Mouse (Mus musculus): ENCODE data around the gene Gpr85. TPM values are rescaled to one million over a fixed set of nuclear protein-coding genes. Genes with fewer than 3 reads are reported as not detected.

Gene Gpr85
- 5.9 and 6.2 TPM in 2 replicates for polyA plus RNA-seq (2014; fragmentation: Nextera tagmentation; extraction: Ambion mirVana)

GRCm38 (mm10) chr6:13839345-13840054, at the start of gene Gpr85:
TSS of gene Gpr85 (minus strand) at chr6:13839942.
- Histone ChIP-seq H3K9ac (ENCODE audit: low read length) (peak within 1 kb of the TSS; percentile 85), H3K4me1 (ENCODE audit: control insufficient read depth in 2 of 2, insufficient read depth in 2 of 2, low read length in 2 of 2) (peaks cover 0 to 4% of the 10 kb centered on the region in 2 experiments; a peak in 1 of 4 replicates), H3K9me3 (ENCODE audit: control insufficient read depth, low read length) (no peaks in the 10 kb centered on the region), H3K27ac (replicated peaks in 1 of 2; ENCODE audit: control insufficient read depth in 1 of 2, insufficient read depth in 1 of 2, low read depth in 2 of 2, low read length in 2 of 2) (peak within 1 kb of the TSS; percentile 81 to 84), H3K4me2 (ENCODE audit: low read length) (peak within 1 kb of the TSS; percentile 86), H3K27me3 (ENCODE audit: control insufficient read depth, insufficient read depth, low read length) (no peaks in the 10 kb centered on the region), H3K36me3 (ENCODE audit: control insufficient read depth, insufficient read depth, low read length) (no peaks in the 10 kb centered on the region), H3K4me3 (ENCODE audit: control insufficient read depth in 1 of 2, insufficient read depth in 1 of 2, low read depth in 1 of 2, low read length in 2 of 2) (peak within 1 kb of the TSS; percentile 63 to 70)
- no peak for ATAC-seq (ENCODE audit: insufficient number of reproducible peaks, insufficient read depth, low FRiP score, low read depth)
- 41% methylated on average over 18 of the region's 18 CpGs for WGBS

DNA sequence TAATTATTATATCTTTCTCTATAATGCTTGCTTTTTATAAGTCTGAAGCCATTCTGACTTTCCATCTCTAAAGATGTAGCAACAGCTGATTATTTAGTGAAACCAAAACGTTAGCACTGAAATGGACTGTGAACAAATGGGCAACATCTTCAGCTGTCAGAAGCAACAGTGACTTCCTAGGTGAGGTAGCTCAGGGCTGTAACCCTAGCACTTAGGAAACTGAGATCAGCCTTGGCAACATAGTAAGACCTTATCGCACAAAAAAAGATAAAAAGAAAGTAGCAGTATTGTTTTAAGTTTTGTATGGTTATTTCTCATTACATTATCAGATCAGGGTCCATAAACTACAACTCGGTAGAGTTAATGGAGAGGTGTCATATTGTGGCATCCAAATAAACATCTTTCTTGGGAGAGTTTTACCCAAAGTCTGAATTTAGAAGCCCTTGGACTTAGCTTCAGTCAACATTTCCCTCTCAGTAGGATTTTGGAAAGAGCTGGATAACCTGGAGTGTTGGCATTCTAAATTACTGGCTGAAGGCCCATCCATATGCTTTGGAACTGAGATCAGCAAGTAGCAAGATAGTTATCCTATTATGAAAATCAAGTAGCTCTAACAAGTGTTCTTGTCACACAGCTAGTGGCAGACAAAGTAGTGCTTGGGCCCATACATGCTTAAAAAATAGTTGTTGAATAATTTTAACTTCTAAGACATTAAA, 45.3 kb upstream of the Gpr85 start:
- WGBS = 71% methylated on average over 3 of the region's 3 CpGs

DNA sequence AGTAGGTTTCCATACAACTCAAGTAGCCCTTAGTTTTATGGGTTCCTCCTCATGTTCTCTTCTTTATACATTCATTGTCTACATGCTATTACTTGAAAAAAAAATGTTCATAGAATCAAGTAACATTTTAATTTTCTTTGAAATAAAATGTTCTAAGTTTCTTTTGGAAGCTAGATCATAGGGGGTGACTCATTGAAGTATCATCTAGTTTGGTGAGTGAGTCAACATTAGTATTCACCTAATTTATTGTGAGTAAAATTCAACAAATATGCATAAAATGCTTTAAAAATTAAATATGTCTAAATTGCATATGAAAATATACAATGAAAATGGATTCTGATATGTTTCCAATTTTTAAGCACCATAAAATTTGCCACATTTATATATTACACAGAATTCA, 43.2 kb upstream of the Gpr85 start:
- Histone ChIP-seq H3K4me1 (ENCODE audit: control insufficient read depth in 2 of 2, insufficient read depth in 2 of 2, low read length in 2 of 2) (no peaks in the 10 kb centered on the region), H3K27ac (replicated peaks in 1 of 2; ENCODE audit: control insufficient read depth in 1 of 2, insufficient read depth in 1 of 2, low read depth in 2 of 2, low read length in 2 of 2) (no peak overlapping the region), H3K4me3 (ENCODE audit: control insufficient read depth in 1 of 2, insufficient read depth in 1 of 2, low read depth in 1 of 2, low read length in 2 of 2) (no peak overlapping the region), H3K4me2 (ENCODE audit: low read length) (no peak overlapping the region), H3K9me3 (ENCODE audit: control insufficient read depth, low read length) (no peaks in the 10 kb centered on the region), H3K36me3 (ENCODE audit: control insufficient read depth, insufficient read depth, low read length) (no peaks in the 10 kb centered on the region), H3K9ac (ENCODE audit: low read length) (no peak overlapping the region), H3K27me3 (ENCODE audit: control insufficient read depth, insufficient read depth, low read length) (no peaks in the 10 kb centered on the region)
- ATAC-seq (ENCODE audit: insufficient number of reproducible peaks, insufficient read depth, low FRiP score, low read depth) = no peak

More for the DNA sequence above, 45.3 kb upstream of the Gpr85 start:
- no peak overlapping the region for H3K27ac ChIP-seq (replicated peaks in 1 of 2; ENCODE audit: control insufficient read depth in 1 of 2, insufficient read depth in 1 of 2, low read depth in 2 of 2, low read length in 2 of 2)
- no peak overlapping the region for H3K4me2 ChIP-seq (ENCODE audit: low read length)
- no peak overlapping the region for H3K9ac ChIP-seq (ENCODE audit: low read length)
- H3K27me3 ChIP-seq (ENCODE audit: control insufficient read depth, insufficient read depth, low read length) = no peaks in the 10 kb centered on the region
- H3K4me3 ChIP-seq (ENCODE audit: control insufficient read depth in 1 of 2, insufficient read depth in 1 of 2, low read depth in 1 of 2, low read length in 2 of 2) = no peak overlapping the region
- no peaks in the 10 kb centered on the region for H3K36me3 ChIP-seq (ENCODE audit: control insufficient read depth, insufficient read depth, low read length)
- no peak for ATAC-seq (ENCODE audit: insufficient number of reproducible peaks, insufficient read depth, low FRiP score, low read depth)
- H3K4me1 ChIP-seq (ENCODE audit: control insufficient read depth in 2 of 2, insufficient read depth in 2 of 2, low read length in 2 of 2) = no peaks in the 10 kb centered on the region
- no peaks in the 10 kb centered on the region for H3K9me3 ChIP-seq (ENCODE audit: control insufficient read depth, low read length)

DNA sequence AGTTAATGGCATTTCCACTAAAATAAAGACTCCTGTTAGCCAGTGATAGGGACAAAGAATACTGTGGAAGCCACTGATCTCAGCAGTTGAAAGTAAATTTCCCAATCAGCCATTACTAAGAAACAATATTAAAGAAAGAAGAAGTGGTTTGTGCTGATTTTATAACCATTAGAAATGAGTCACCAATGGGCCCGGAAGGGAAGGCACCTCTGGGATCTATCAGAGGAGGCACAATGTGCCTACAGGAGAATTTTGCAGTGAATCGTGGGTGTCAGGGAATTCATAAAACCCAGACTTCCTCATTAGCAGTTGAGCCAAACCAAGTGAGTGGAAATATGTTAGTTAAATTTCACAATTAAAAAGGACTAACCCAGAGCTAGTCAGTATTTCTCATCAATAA, 34.2 kb upstream of the Gpr85 start:
- H3K9ac ChIP-seq (ENCODE audit: low read length) = no peak overlapping the region
- WGBS = 86% methylated on average over 2 of the region's 2 CpGs
- no peaks in the 10 kb centered on the region for H3K27me3 ChIP-seq (ENCODE audit: control insufficient read depth, insufficient read depth, low read length)
- peaks cover 4 to 10% of the 10 kb centered on the region in 2 experiments; a peak in 2 of 4 replicates for H3K4me1 ChIP-seq (ENCODE audit: control insufficient read depth in 2 of 2, insufficient read depth in 2 of 2, low read length in 2 of 2)
- ATAC-seq (ENCODE audit: insufficient number of reproducible peaks, insufficient read depth, low FRiP score, low read depth) = no peak
- no peaks in the 10 kb centered on the region for H3K9me3 ChIP-seq (ENCODE audit: control insufficient read depth, low read length)
- no peak overlapping the region for H3K4me3 ChIP-seq (ENCODE audit: control insufficient read depth in 1 of 2, insufficient read depth in 1 of 2, low read depth in 1 of 2, low read length in 2 of 2)
- peaks cover 2% of the 10 kb centered on the region; the same call in 1 of the 2 replicates for H3K36me3 ChIP-seq (ENCODE audit: control insufficient read depth, insufficient read depth, low read length)
- no peak overlapping the region for H3K27ac ChIP-seq (replicated peaks in 1 of 2; ENCODE audit: control insufficient read depth in 1 of 2, insufficient read depth in 1 of 2, low read depth in 2 of 2, low read length in 2 of 2)
- H3K4me2 ChIP-seq (ENCODE audit: low read length) = no peak overlapping the region

GRCm38 (mm10) chr6:13872076-13872475, 32.3 kb upstream of the Gpr85 start:
- ATAC-seq (ENCODE audit: insufficient number of reproducible peaks, insufficient read depth, low FRiP score, low read depth) = no peak
- no peak overlapping the region for H3K27ac ChIP-seq (replicated peaks in 1 of 2; ENCODE audit: control insufficient read depth in 1 of 2, insufficient read depth in 1 of 2, low read depth in 2 of 2, low read length in 2 of 2)
- H3K4me2 ChIP-seq (ENCODE audit: low read length) = peak overlapping the region; percentile 66
- 67% methylated on average over 7 of the region's 7 CpGs for WGBS
- H3K9ac ChIP-seq (ENCODE audit: low read length) = peak overlapping the region; percentile 81
- H3K4me3 ChIP-seq (ENCODE audit: control insufficient read depth in 1 of 2, insufficient read depth in 1 of 2, low read depth in 1 of 2, low read length in 2 of 2) = peak overlapping the region in 1 of 2 experiments; percentile 53; a peak in 2 of 4 replicates
- H3K27me3 ChIP-seq (ENCODE audit: control insufficient read depth, insufficient read depth, low read length) = no peaks in the 10 kb centered on the region
- H3K4me1 ChIP-seq (ENCODE audit: control insufficient read depth in 2 of 2, insufficient read depth in 2 of 2, low read length in 2 of 2) = peaks cover 4 to 10% of the 10 kb centered on the region in 2 experiments; a peak in 2 of 4 replicates
- H3K9me3 ChIP-seq (ENCODE audit: control insufficient read depth, low read length) = no peaks in the 10 kb centered on the region
- peaks cover 12% of the 10 kb centered on the region for H3K36me3 ChIP-seq (ENCODE audit: control insufficient read depth, insufficient read depth, low read length)

GRCm38 (mm10) chr6:13871625-13871958, 31.9 kb upstream of the Gpr85 start:
- WGBS = 1% methylated on average over 7 of the region's 7 CpGs
- Histone ChIP-seq H3K4me1 (ENCODE audit: control insufficient read depth in 2 of 2, insufficient read depth in 2 of 2, low read length in 2 of 2) (peaks cover 4 to 10% of the 10 kb centered on the region in 2 experiments; a peak in 2 of 4 replicates), H3K9ac (ENCODE audit: low read length) (peak overlapping the region; percentile 81), H3K27ac (replicated peaks in 1 of 2; ENCODE audit: control insufficient read depth in 1 of 2, insufficient read depth in 1 of 2, low read depth in 2 of 2, low read length in 2 of 2) (peak overlapping the region; percentile 79; a peak in 3 of 4 replicates), H3K4me2 (ENCODE audit: low read length) (peak overlapping the region; percentile 66), H3K27me3 (ENCODE audit: control insufficient read depth, insufficient read depth, low read length) (no peaks in the 10 kb centered on the region), H3K4me3 (ENCODE audit: control insufficient read depth in 1 of 2, insufficient read depth in 1 of 2, low read depth in 1 of 2, low read length in 2 of 2) (peak overlapping the region; percentile 53 to 67), H3K36me3 (ENCODE audit: control insufficient read depth, insufficient read depth, low read length) (peaks cover 12% of the 10 kb centered on the region), H3K9me3 (ENCODE audit: control insufficient read depth, low read length) (no peaks in the 10 kb centered on the region)
- ATAC-seq (ENCODE audit: insufficient number of reproducible peaks, insufficient read depth, low FRiP score, low read depth) = peak; percentile 58; the same call in 1 of the 2 replicates

- Histone ChIP-seq H3K9me3 (ENCODE audit: control insufficient read depth, low read length) (no peaks in the 10 kb centered on the region), H3K36me3 (ENCODE audit: control insufficient read depth, insufficient read depth, low read length) (peaks cover 12% of the 10 kb centered on the region), H3K4me3 (ENCODE audit: control insufficient read depth in 1 of 2, insufficient read depth in 1 of 2, low read depth in 1 of 2, low read length in 2 of 2) (peak within 1 kb of the TSS; percentile 53 to 67), H3K27me3 (ENCODE audit: control insufficient read depth, insufficient read depth, low read length) (no peaks in the 10 kb centered on the region), H3K4me2 (ENCODE audit: low read length) (peak within 1 kb of the TSS; percentile 66), H3K4me1 (ENCODE audit: control insufficient read depth in 2 of 2, insufficient read depth in 2 of 2, low read length in 2 of 2) (peaks cover 4 to 10% of the 10 kb centered on the region in 2 experiments; a peak in 2 of 4 replicates), H3K27ac (replicated peaks in 1 of 2; ENCODE audit: control insufficient read depth in 1 of 2, insufficient read depth in 1 of 2, low read depth in 2 of 2, low read length in 2 of 2) (peak within 1 kb of the TSS; percentile 79 to 94), H3K9ac (ENCODE audit: low read length) (peak within 1 kb of the TSS; percentile 81)
- peak; percentile 99 for ATAC-seq (ENCODE audit: insufficient number of reproducible peaks, insufficient read depth, low FRiP score, low read depth)
- WGBS = 1% methylated on average over 19 of the region's 19 CpGs
Observed at GRCm38 (mm10) chr6:13870919-13871624, 31.3 kb upstream of the Gpr85 start, which contains the start of gene 2610001J05Rik. TSS of gene 2610001J05Rik (minus strand) at chr6:13871518.

Measured in heart, embryonic 14.5 days (tissue).